ENCODE assay signal across 12 mouse cellular contexts in the genomic region with DNA sequence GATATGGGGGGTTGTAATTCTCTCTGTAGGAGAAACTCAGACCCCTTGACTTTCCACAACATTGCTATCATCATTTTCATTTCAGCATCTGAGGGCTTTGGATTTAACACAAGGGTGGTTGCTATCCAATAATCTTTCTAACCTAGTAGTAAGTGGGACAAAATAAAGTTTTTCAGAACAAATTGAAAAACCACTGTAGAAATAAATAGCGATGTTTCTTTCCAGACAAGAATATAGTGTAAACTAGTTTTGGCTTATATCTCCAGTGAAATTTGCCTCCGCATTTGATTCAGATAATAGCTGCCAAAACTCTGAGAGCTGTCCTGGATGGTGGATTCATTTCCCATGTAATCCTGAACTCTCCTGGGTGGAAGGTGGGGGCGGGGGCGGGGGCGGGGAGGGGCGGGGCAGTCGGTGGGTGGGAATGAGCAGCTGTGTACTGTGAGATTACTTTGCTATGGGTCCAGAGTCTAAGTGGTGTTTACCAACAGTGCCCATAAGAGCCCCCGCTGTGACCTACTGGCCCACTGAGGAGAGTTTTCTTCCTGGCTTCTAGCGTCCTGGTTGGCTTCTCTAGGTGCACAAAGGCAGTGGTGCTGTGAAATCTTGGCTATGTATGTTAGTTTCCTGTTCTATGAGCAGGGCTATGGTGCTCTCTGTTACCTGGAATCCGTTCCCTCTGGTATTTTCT. TPM values are rescaled to one million over a fixed set of nuclear protein-coding genes. Genes with fewer than 3 reads are reported as not detected.
DNase-seq lines count a peak whose midpoint lies in the region; ATAC-seq and TF ChIP-seq lines count a peak whose summit lies in the region.
"Had no signal": no experiment of that assay in that cellular context is flagged by ENCODE, and none has a peak within 500 bp of the region (broad histone marks: within the 10 kb centered on the region; RNA-seq: fewer than 3 reads in every experiment).

No protein-coding gene starts in this region.

- no peak overlapping the region for H3K27ac ChIP-seq in heart, embryonic 13.5 days (replicated peaks)
- H3K27ac ChIP-seq in heart, adult 2 months, result no peak overlapping the region
- H3K27ac ChIP-seq in embryonic facial prominence, embryonic 14.5 days (replicated peaks; ENCODE audit: low read depth, low read length), result peak overlapping the region; percentile 49; the same call in 1 of the 2 replicates
- 0 out of 2 replicates have a peak overlapping the region, but pooled peaks have one; percentile 38 for H3K27ac ChIP-seq in limb, embryonic 15.5 days
- H3K27ac ChIP-seq in forebrain, embryonic 11.5 days (ENCODE audit: low read depth, low read length), result no peak overlapping the region

- H3K4me2 ChIP-seq in heart, embryonic 13.5 days, result peak overlapping the region; percentile 94; the same call in 1 of the 2 replicates
- H3K4me2 ChIP-seq in embryonic facial prominence, embryonic 14.5 days (ENCODE audit: low read depth, low read length), result peak overlapping the region; percentile 70
- H3K4me2 ChIP-seq in limb, embryonic 15.5 days, result peak overlapping the region; percentile 84
- no peak overlapping the region for H3K4me2 ChIP-seq in forebrain, embryonic 11.5 days (ENCODE audit: low read depth, low read length, severe bottlenecking)

- WGBS in heart, embryonic 13.5 days, result 40% methylated on average over 10 of the region's 10 CpGs
- 45% methylated on average over 10 of the region's 10 CpGs for WGBS in heart, adult 2 months
- WGBS in embryonic facial prominence, embryonic 14.5 days, result 26% methylated on average over 10 of the region's 10 CpGs
- WGBS in limb, embryonic 15.5 days, result 32% methylated on average over 10 of the region's 10 CpGs
- WGBS in forebrain, embryonic 11.5 days, result 39% methylated on average over 10 of the region's 10 CpGs

- TF ChIP-seq POLR2A in heart, adult 2 months (IDR thresholded peaks at IDR 0.05; ENCODE audit: insufficient read depth, low read depth, low read length), result no peak

- TF ChIP-seq EP300 in heart, adult 2 months (IDR thresholded peaks at IDR 0.05; ENCODE audit: insufficient read depth, low read depth, low read length), result no peak

- H3K9ac ChIP-seq in heart, embryonic 13.5 days, result no peak overlapping the region
- no peak overlapping the region for H3K9ac ChIP-seq in heart, adult 2 months (ENCODE audit: low read depth, low read length)
- no peak overlapping the region for H3K9ac ChIP-seq in embryonic facial prominence, embryonic 14.5 days (ENCODE audit: low read depth, low read length)
- H3K9ac ChIP-seq in limb, embryonic 15.5 days, result no peak overlapping the region
- no peak overlapping the region for H3K9ac ChIP-seq in forebrain, embryonic 11.5 days (ENCODE audit: low read length)

- no peak for DNase-seq in heart, adult 2 months
- peak; percentile 22 for DNase-seq in embryonic facial prominence, embryonic 14.5 days (ENCODE audit: low spot score)
- DNase-seq in retina, postnatal 1 day, result peak; percentile 27
- no peak for DNase-seq in urinary bladder, postnatal 36 days (ENCODE audit: low spot score in 2 of 2)
- DNase-seq in forebrain, embryonic 11.5 days (ENCODE audit: low spot score), result no peak
- DNase-seq in natural killer cell, adult 2 months (ENCODE audit: low spot score in 2 of 2), result no peak
- DNase-seq: cerebellum, adult 8-10 months; heart, adult 18-20 months; thymus, adult 18-20 months had no signal

- peaks cover 5% of the 10 kb centered on the region; the same call in 1 of the 2 replicates for H3K27me3 ChIP-seq in heart, embryonic 13.5 days (replicated peaks)
- no peaks in the 10 kb centered on the region for H3K27me3 ChIP-seq in heart, adult 2 months (ENCODE audit: control insufficient read depth, insufficient read depth, low read length)
- no peaks in the 10 kb centered on the region for H3K27me3 ChIP-seq in embryonic facial prominence, embryonic 14.5 days (replicated peaks; ENCODE audit: control insufficient read depth, insufficient read depth, low read length)
- no peaks in the 10 kb centered on the region for H3K27me3 ChIP-seq in limb, embryonic 15.5 days
- H3K27me3 ChIP-seq in forebrain, embryonic 11.5 days (ENCODE audit: control insufficient read depth, insufficient read depth, low read length), result no peaks in the 10 kb centered on the region

- ATAC-seq in heart, embryonic 13.5 days (ENCODE audit: extremely low read depth, insufficient number of reproducible peaks, low FRiP score, low TSS enrichment), result no peak
- no peak for ATAC-seq in embryonic facial prominence, embryonic 14.5 days (ENCODE audit: low read depth)
- ATAC-seq in limb, embryonic 15.5 days (ENCODE audit: insufficient number of reproducible peaks, low FRiP score, low TSS enrichment, low read depth), result no peak
- ATAC-seq in forebrain, embryonic 11.5 days (replicated peaks; ENCODE audit: low FRiP score), result no peak

- H3K9me3 ChIP-seq in heart, embryonic 13.5 days, result no peaks in the 10 kb centered on the region
- no peaks in the 10 kb centered on the region for H3K9me3 ChIP-seq in embryonic facial prominence, embryonic 14.5 days (ENCODE audit: control insufficient read depth, low read length)
- no peaks in the 10 kb centered on the region for H3K9me3 ChIP-seq in limb, embryonic 15.5 days
- no peaks in the 10 kb centered on the region for H3K9me3 ChIP-seq in forebrain, embryonic 11.5 days (ENCODE audit: control insufficient read depth, low read length)

- H3K4me1 ChIP-seq in heart, embryonic 13.5 days, result 0 out of 2 replicates have a peak, but pooled peaks cover 7% of the 10 kb centered on the region
- no peaks in the 10 kb centered on the region for H3K4me1 ChIP-seq in heart, adult 2 months (ENCODE audit: control insufficient read depth, insufficient read depth, low read length)
- H3K4me1 ChIP-seq in embryonic facial prominence, embryonic 14.5 days (ENCODE audit: control insufficient read depth, insufficient read depth, low read length), result 0 out of 2 replicates have a peak, but pooled peaks cover 5% of the 10 kb centered on the region
- H3K4me1 ChIP-seq in limb, embryonic 15.5 days, result peaks cover 21% of the 10 kb centered on the region
- no peaks in the 10 kb centered on the region for H3K4me1 ChIP-seq in forebrain, embryonic 11.5 days (replicated peaks; ENCODE audit: control insufficient read depth, insufficient read depth, low read length)

- intact Hi-C loops in heart, adult 2 months (cut with DNase I), result no loop called here

- H3K4me3 ChIP-seq in heart, embryonic 13.5 days, result no peak overlapping the region
- H3K4me3 ChIP-seq in heart, adult 2 months, result no peak overlapping the region
- H3K4me3 ChIP-seq in embryonic facial prominence, embryonic 14.5 days (ENCODE audit: low read depth, low read length), result peak overlapping the region; percentile 57
- peak overlapping the region; percentile 60; the same call in 1 of the 2 replicates for H3K4me3 ChIP-seq in limb, embryonic 15.5 days
- H3K4me3 ChIP-seq in forebrain, embryonic 11.5 days (ENCODE audit: low read depth, low read length), result no peak overlapping the region

- no peaks in the 10 kb centered on the region for H3K36me3 ChIP-seq in heart, embryonic 13.5 days
- no peaks in the 10 kb centered on the region for H3K36me3 ChIP-seq in heart, adult 2 months (ENCODE audit: control insufficient read depth, insufficient read depth, low read length)
- H3K36me3 ChIP-seq in embryonic facial prominence, embryonic 14.5 days (ENCODE audit: control insufficient read depth, insufficient read depth, low read length), result no peaks in the 10 kb centered on the region
- no peaks in the 10 kb centered on the region for H3K36me3 ChIP-seq in limb, embryonic 15.5 days
- no peaks in the 10 kb centered on the region for H3K36me3 ChIP-seq in forebrain, embryonic 11.5 days (ENCODE audit: control insufficient read depth, insufficient read depth, low read length)
- H3K36me3 ChIP-seq: G1E had no signal

- no peaks in the 10 kb centered on the region for H3K79me2 ChIP-seq in heart, adult 2 months (replicated peaks; ENCODE audit: control insufficient read depth, insufficient read depth, low read length)

- no peak for TF ChIP-seq CTCF in heart, adult 2 months (IDR thresholded peaks at IDR 0.05)

RNA-seq across cellular contexts. Expression of a gene that starts 2.2 kb away (rescaled TPM):
- 10.0 and 11.2 TPM in 2 replicates for polyA plus RNA-seq in heart, embryonic 13.5 days (2015; fragmentation: Nextera tagmentation; extraction: Ambion mirVana)
- 10 to 100 TPM; 15.2 to 24.6 TPM for total RNA-seq in heart, adult 2 months (2021)
- 11.9 and 21.7 TPM in 2 replicates for polyA plus RNA-seq in heart, adult 2 months (2012; rRNA removed)
- 23.5 and 25.4 TPM in 2 replicates for polyA plus RNA-seq in embryonic facial prominence, embryonic 14.5 days (2014; fragmentation: Nextera tagmentation; extraction: Ambion mirVana)
- polyA plus RNA-seq in limb, embryonic 15.5 days (2015; fragmentation: Nextera tagmentation; extraction: Ambion mirVana), result 34.0 and 37.1 TPM in 2 replicates
- polyA plus RNA-seq in forebrain, embryonic 11.5 days (2014; fragmentation: Nextera tagmentation; extraction: Ambion mirVana), result 1.9 and 2.1 TPM in 2 replicates
- polyA plus RNA-seq: G1E had no signal

Comparison
In these comparisons a context has a peak if more than half of its experiments do, and no peak if none do; other contexts are left out.
1. H3K27ac ChIP-seq: peak in embryonic facial prominence, embryonic 14.5 days (single experiment) and limb, embryonic 15.5 days (single experiment); none in heart, embryonic 13.5 days (single experiment), heart, adult 2 months (single experiment) and forebrain, embryonic 11.5 days (single experiment).
2. H3K4me3 ChIP-seq: peak in embryonic facial prominence, embryonic 14.5 days (single experiment) and limb, embryonic 15.5 days (single experiment); none in heart, embryonic 13.5 days (single experiment), heart, adult 2 months (single experiment) and forebrain, embryonic 11.5 days (single experiment).
3. DNase-seq: peak in embryonic facial prominence, embryonic 14.5 days (single experiment) and retina, postnatal 1 day (single experiment); none in heart, adult 2 months (0 of 2), urinary bladder, postnatal 36 days (0 of 2), forebrain, embryonic 11.5 days (single experiment) and natural killer cell, adult 2 months (0 of 2).